Mouse (Mus musculus): ENCODE results near the gene Lypd9. TPM values are rescaled to one million over a fixed set of nuclear protein-coding genes. Genes with fewer than 3 reads are reported as not detected.

The Lypd9 gene
- polyA plus RNA-seq, 1 experiment from 2014 or later = not detected

DNA sequence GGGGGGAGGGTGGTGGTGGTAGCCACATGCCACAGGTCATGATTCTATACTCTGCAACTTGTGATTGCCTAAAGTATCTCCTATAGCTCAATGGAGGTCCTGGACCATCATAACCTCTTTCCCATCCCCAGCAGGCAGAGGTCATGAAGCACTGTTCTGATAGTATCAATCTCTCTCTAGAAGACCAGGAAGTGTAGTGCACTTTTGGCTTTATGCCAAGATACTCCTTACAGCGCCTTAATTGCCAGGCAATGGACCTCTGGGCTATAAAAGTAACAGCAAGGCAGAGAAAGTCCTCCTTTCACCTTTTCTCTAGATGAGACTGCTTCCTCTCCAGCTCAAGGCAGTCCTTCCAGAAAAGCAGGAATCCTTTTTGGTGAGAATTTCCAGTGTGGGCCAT lies 31.9 kb downstream of the Lypd9 start, which contains the start of gene 1810065E05Rik:
Gene 1810065E05Rik, plus strand, starts transcription at position 297 of the 400 bp plus-strand sequence.
- no peaks in the 10 kb centered on the region for H3K9me3 ChIP-seq (replicated peaks; ENCODE audit: control insufficient read depth, low read length)
- H3K4me1 ChIP-seq (ENCODE audit: control insufficient read depth, insufficient read depth, low read length) = no peaks in the 10 kb centered on the region
- no peak within 1 kb of the TSS for H3K9ac ChIP-seq (ENCODE audit: low read length)
- H3K4me2 ChIP-seq (ENCODE audit: low read depth, low read length) = no peak within 1 kb of the TSS
- ATAC-seq (replicated peaks; ENCODE audit: extremely low read depth, insufficient read depth, low FRiP score) = no peak
- no peaks in the 10 kb centered on the region for H3K36me3 ChIP-seq (ENCODE audit: control insufficient read depth, insufficient read depth)
- no peak within 1 kb of the TSS for H3K4me3 ChIP-seq (ENCODE audit: low read length)
- 53% methylated on average over 1 of the region's 1 CpGs for WGBS
- no peak within 1 kb of the TSS for H3K27ac ChIP-seq (ENCODE audit: low read length)
- no peaks in the 10 kb centered on the region for H3K27me3 ChIP-seq (ENCODE audit: control insufficient read depth, insufficient read depth, low read length)

DNA sequence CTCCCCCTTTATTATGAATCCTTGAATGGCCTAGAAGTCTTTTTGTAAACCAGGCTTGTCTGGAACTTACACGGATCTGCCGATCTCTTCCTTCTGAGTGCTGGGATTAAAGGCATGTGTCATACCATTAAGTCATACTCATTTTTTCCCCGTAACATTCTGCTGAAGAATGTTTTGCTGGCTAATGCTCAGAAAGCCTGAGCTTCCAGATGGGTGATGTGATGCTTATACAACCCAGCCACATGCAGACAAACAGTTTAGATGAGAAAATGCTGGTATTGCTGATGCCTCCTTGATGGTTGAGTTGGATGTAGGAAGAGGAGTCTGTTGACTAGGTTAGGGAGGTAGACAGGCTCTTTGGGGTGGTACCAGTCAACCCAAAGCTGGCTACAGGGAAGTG lies 34.4 kb downstream of the Lypd9 start:
- Histone ChIP-seq H3K36me3 (ENCODE audit: control insufficient read depth, insufficient read depth) (no peaks in the 10 kb centered on the region), H3K9ac (ENCODE audit: low read length) (no peak overlapping the region), H3K4me1 (ENCODE audit: control insufficient read depth, insufficient read depth, low read length) (no peaks in the 10 kb centered on the region), H3K27me3 (ENCODE audit: control insufficient read depth, insufficient read depth, low read length) (no peaks in the 10 kb centered on the region), H3K27ac (ENCODE audit: low read length) (no peak overlapping the region), H3K9me3 (replicated peaks; ENCODE audit: control insufficient read depth, low read length) (no peaks in the 10 kb centered on the region), H3K4me3 (ENCODE audit: low read length) (no peak overlapping the region), H3K4me2 (ENCODE audit: low read depth, low read length) (no peak overlapping the region)
- no peak for ATAC-seq (replicated peaks; ENCODE audit: extremely low read depth, insufficient read depth, low FRiP score)
- WGBS = 47% methylated on average over 3 of the region's 3 CpGs

DNA sequence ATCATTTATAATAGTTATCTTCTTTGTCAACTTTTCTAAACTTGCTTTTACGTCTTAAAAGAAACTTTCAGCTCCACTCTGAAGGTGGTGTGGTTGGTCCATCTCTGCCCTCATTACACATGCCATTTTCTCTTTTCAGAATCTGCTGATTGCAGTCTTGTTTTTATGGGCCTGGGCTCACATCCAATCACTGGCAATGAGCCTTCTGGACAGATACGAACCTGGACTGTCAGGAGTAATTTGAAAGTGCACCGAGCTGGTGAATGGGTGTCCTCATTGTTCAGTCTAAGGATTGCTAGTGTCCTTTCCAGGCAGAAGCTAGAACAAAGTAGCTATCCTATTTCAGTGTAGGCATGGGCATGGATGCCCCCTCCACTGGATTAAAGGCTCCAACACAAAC lies 44.7 kb downstream of the Lypd9 start:
- no peaks in the 10 kb centered on the region for H3K27me3 ChIP-seq (ENCODE audit: control insufficient read depth, insufficient read depth, low read length)
- H3K9me3 ChIP-seq (replicated peaks; ENCODE audit: control insufficient read depth, low read length) = no peaks in the 10 kb centered on the region
- 68% methylated on average over 3 of the region's 3 CpGs for WGBS
- H3K9ac ChIP-seq (ENCODE audit: low read length) = no peak overlapping the region
- no peaks in the 10 kb centered on the region for H3K4me1 ChIP-seq (ENCODE audit: control insufficient read depth, insufficient read depth, low read length)
- H3K4me2 ChIP-seq (ENCODE audit: low read depth, low read length) = no peak overlapping the region
- no peak overlapping the region for H3K27ac ChIP-seq (ENCODE audit: low read length)
- no peaks in the 10 kb centered on the region for H3K36me3 ChIP-seq (ENCODE audit: control insufficient read depth, insufficient read depth)
- H3K4me3 ChIP-seq (ENCODE audit: low read length) = no peak overlapping the region
- no peak for ATAC-seq (replicated peaks; ENCODE audit: extremely low read depth, insufficient read depth, low FRiP score)

DNA sequence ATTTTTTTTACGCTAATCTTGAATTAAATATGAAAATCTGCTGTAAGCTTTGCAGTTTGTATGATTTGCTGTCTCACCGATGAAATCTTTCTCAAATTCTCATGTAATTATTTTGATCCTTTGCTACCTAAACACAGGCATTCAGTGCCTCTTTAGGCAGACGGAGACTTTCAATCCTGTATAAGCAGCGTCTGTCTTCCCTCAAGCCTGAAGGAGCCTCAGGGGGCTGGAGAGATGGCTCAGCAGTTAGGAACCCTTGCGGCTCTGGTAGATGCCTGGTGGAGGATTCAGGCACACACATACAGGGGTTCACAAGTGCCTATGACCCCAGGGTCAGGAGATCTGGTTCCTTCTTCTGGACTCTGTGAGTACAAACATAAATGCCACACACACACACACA lies 52.1 kb downstream of the Lypd9 start:
- Histone ChIP-seq H3K27ac (ENCODE audit: low read length) (no peak overlapping the region), H3K4me2 (ENCODE audit: low read depth, low read length) (no peak overlapping the region), H3K36me3 (ENCODE audit: control insufficient read depth, insufficient read depth) (no peaks in the 10 kb centered on the region), H3K9ac (ENCODE audit: low read length) (no peak overlapping the region), H3K4me3 (ENCODE audit: low read length) (no peak overlapping the region), H3K4me1 (ENCODE audit: control insufficient read depth, insufficient read depth, low read length) (no peaks in the 10 kb centered on the region), H3K9me3 (replicated peaks; ENCODE audit: control insufficient read depth, low read length) (no peaks in the 10 kb centered on the region), H3K27me3 (ENCODE audit: control insufficient read depth, insufficient read depth, low read length) (no peaks in the 10 kb centered on the region)
- no peak for ATAC-seq (replicated peaks; ENCODE audit: extremely low read depth, insufficient read depth, low FRiP score)
- WGBS = 57% methylated on average over 5 of the region's 5 CpGs

DNA sequence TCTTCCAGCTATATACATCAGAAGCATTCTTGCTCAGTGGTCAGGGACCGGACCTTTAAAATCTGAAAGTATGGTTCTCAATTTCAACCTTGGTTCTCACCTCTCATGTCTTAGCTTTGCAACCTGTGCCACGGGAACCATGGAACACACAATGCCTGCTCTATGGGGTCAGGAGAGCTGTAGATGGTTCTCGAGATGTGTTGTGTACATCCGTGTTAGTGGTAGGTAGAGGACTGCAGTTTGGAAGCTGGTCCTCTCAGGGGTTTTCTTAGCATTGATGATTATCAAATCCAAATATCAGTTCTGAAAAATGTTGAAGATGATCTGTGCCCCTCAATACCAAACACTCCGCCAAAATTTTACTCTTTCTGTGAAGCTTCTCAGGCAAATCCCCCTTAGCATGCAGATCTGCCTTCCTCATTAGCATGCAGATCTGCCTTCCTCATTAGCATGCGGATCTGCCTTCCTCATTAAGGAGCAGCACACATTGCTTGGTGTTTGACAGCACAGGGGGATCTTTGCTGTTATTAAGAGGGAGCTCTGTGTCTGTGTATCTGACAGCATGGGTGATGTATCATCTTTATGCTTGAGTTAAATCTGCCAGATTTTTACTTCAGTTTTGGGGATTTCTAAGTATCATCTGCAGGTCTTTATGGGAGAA lies 52.6 kb downstream of the Lypd9 start:
- Histone ChIP-seq H3K4me3 (ENCODE audit: low read length) (no peak overlapping the region), H3K9ac (ENCODE audit: low read length) (no peak overlapping the region), H3K36me3 (ENCODE audit: control insufficient read depth, insufficient read depth) (no peaks in the 10 kb centered on the region), H3K9me3 (replicated peaks; ENCODE audit: control insufficient read depth, low read length) (no peaks in the 10 kb centered on the region), H3K4me1 (ENCODE audit: control insufficient read depth, insufficient read depth, low read length) (no peaks in the 10 kb centered on the region), H3K27ac (ENCODE audit: low read length) (no peak overlapping the region), H3K27me3 (ENCODE audit: control insufficient read depth, insufficient read depth, low read length) (no peaks in the 10 kb centered on the region), H3K4me2 (ENCODE audit: low read depth, low read length) (no peak overlapping the region)
- WGBS = 58% methylated on average over 6 of the region's 6 CpGs
- no peak for ATAC-seq (replicated peaks; ENCODE audit: extremely low read depth, insufficient read depth, low FRiP score)

Other genes starting within 250 kb of the Lypd9 start
- 0.08 TPM in 1 of 2 replicates, not detected in the other for gene 4930438A08Rik, start 178.1 kb downstream of the Lypd9 start, polyA plus RNA-seq (2015; fragmentation: Nextera tagmentation; extraction: Ambion mirVana)
- 15.0 and 16.6 TPM in 2 replicates for gene Zfp692, start 145.9 kb downstream of the Lypd9 start, polyA plus RNA-seq (2015; fragmentation: Nextera tagmentation; extraction: Ambion mirVana)
- 38.8 and 40.5 TPM in 2 replicates for gene Zfp672, start 122.6 kb downstream of the Lypd9 start, polyA plus RNA-seq (2015; fragmentation: Nextera tagmentation; extraction: Ambion mirVana)
- gene Sh3bp5l, start 122.2 kb downstream of the Lypd9 start, polyA plus RNA-seq (2015; fragmentation: Nextera tagmentation; extraction: Ambion mirVana) = 32.0 and 32.5 TPM in 2 replicates
- gene Lypd8, start 73.9 kb downstream of the Lypd9 start, polyA plus RNA-seq (2015; fragmentation: Nextera tagmentation; extraction: Ambion mirVana) = 1.4 TPM in 1 of 2 replicates, not detected in the other
- not detected in 2 replicates for gene 1810065E05Rik, start 31.8 kb downstream of the Lypd9 start, polyA plus RNA-seq (2015; fragmentation: Nextera tagmentation; extraction: Ambion mirVana)
- not detected in 2 replicates for gene Gm12253, start 20.4 kb downstream of the Lypd9 start, polyA plus RNA-seq (2015; fragmentation: Nextera tagmentation; extraction: Ambion mirVana)
- gene Olfr30, start 9.3 kb upstream of the Lypd9 start, polyA plus RNA-seq (2015; fragmentation: Nextera tagmentation; extraction: Ambion mirVana) = not detected in 2 replicates
- gene Olfr332, start 39.6 kb upstream of the Lypd9 start, polyA plus RNA-seq (2015; fragmentation: Nextera tagmentation; extraction: Ambion mirVana) = not detected in 2 replicates
- not detected in 2 replicates for gene Olfr331, start 49.6 kb upstream of the Lypd9 start, polyA plus RNA-seq (2015; fragmentation: Nextera tagmentation; extraction: Ambion mirVana)
- not detected in 2 replicates for gene Olfr330, start 81.9 kb upstream of the Lypd9 start, polyA plus RNA-seq (2015; fragmentation: Nextera tagmentation; extraction: Ambion mirVana)
- not detected in 2 replicates for gene Olfr329-ps, start 93.5 kb upstream of the Lypd9 start, polyA plus RNA-seq (2015; fragmentation: Nextera tagmentation; extraction: Ambion mirVana)
- not detected in 2 replicates for gene Olfr328, start 102.7 kb upstream of the Lypd9 start, polyA plus RNA-seq (2015; fragmentation: Nextera tagmentation; extraction: Ambion mirVana)
- gene Olfr224, start 117.6 kb upstream of the Lypd9 start, polyA plus RNA-seq (2015; fragmentation: Nextera tagmentation; extraction: Ambion mirVana) = 0.07 and 0.11 TPM in 2 replicates
- not detected in 2 replicates for gene Olfr325, start 124.8 kb upstream of the Lypd9 start, polyA plus RNA-seq (2015; fragmentation: Nextera tagmentation; extraction: Ambion mirVana)
- gene Olfr324, start 142.2 kb upstream of the Lypd9 start, polyA plus RNA-seq (2015; fragmentation: Nextera tagmentation; extraction: Ambion mirVana) = not detected in 2 replicates
- not detected in 2 replicates for gene 2210407C18Rik, start 163.2 kb upstream of the Lypd9 start, polyA plus RNA-seq (2015; fragmentation: Nextera tagmentation; extraction: Ambion mirVana)
- not detected in 2 replicates for gene Olfr323, start 177.6 kb upstream of the Lypd9 start, polyA plus RNA-seq (2015; fragmentation: Nextera tagmentation; extraction: Ambion mirVana)
- gene Trim58, start 187.5 kb upstream of the Lypd9 start, polyA plus RNA-seq (2015; fragmentation: Nextera tagmentation; extraction: Ambion mirVana) = 0.07 TPM in 1 of 2 replicates, not detected in the other
- not detected in 2 replicates for gene Olfr322, start 205.9 kb upstream of the Lypd9 start, polyA plus RNA-seq (2015; fragmentation: Nextera tagmentation; extraction: Ambion mirVana)
- not detected in 2 replicates for gene Olfr320, start 228.2 kb upstream of the Lypd9 start, polyA plus RNA-seq (2015; fragmentation: Nextera tagmentation; extraction: Ambion mirVana)
- gene Olfr319, start 246.2 kb upstream of the Lypd9 start, polyA plus RNA-seq (2015; fragmentation: Nextera tagmentation; extraction: Ambion mirVana) = not detected in 2 replicates

Measured in heart, embryonic 16.5 days (tissue).